Mouse (Mus musculus) intestine, postnatal 0 days (tissue): Measurements from ENCODE around the gene Fbl. TPM values are rescaled to one million over a fixed set of nuclear protein-coding genes. Genes with fewer than 3 reads are reported as not detected.

Experiments
- ATAC-seq: fragments of 200-750 bp; cut with Nextera tagmentation; 2 replicates; pipeline ENCODE4 v1.8.0; 2017; ENCODE audit warnings: mild to moderate bottlenecking, moderate TSS enrichment, moderate library complexity
- H3K27ac ChIP-seq: fragments of 300-500 bp; sonication (generic); 2 replicates; pipeline ENCODE4 v1.5.1; 2014; ENCODE audit warnings: mild to moderate bottlenecking, low read depth, low read length, moderate library complexity
- H3K27me3 ChIP-seq: fragments of 300-500 bp; sonication (generic); replicated peaks from 2 replicates; pipeline ENCODE4 v1.6.1; 2014; ENCODE audit warnings: low read length, mixed read lengths; ENCODE audit not compliant: control insufficient read depth, insufficient read depth
- H3K36me3 ChIP-seq: fragments of 300-500 bp; sonication (generic); 2 replicates; pipeline ENCODE4 v1.6.1; 2014; ENCODE audit warnings: mild to moderate bottlenecking, moderate library complexity; ENCODE audit not compliant: control insufficient read depth, insufficient read depth
- H3K4me1 ChIP-seq: fragments of 300-500 bp; sonication (generic); replicated peaks from 2 replicates; pipeline ENCODE4 v1.6.1; 2014; ENCODE audit warnings: antibody characterized with exemption, low read length, mixed read lengths; ENCODE audit not compliant: control insufficient read depth, insufficient read depth
- H3K4me2 ChIP-seq: fragments of 300-500 bp; sonication (generic); replicated peaks from 2 replicates; pipeline ENCODE4 v1.6.1; 2014; ENCODE audit warnings: low read depth, mild to moderate bottlenecking, moderate library complexity
- H3K4me3 ChIP-seq: fragments of 300-500 bp; sonication (generic); 2 replicates; pipeline ENCODE4 v1.5.1; 2014; ENCODE audit warnings: low read depth, low read length
- H3K9ac ChIP-seq: fragments of 300-500 bp; sonication (generic); 2 replicates; pipeline ENCODE4 v1.6.1; 2014; ENCODE audit warnings: mild to moderate bottlenecking, low read depth, low read length
- H3K9me3 ChIP-seq: fragments of 300-500 bp; sonication (generic); 2 replicates; pipeline ENCODE4 v1.6.1; 2016; ENCODE audit warnings: mixed run types; ENCODE audit not compliant: control insufficient read depth
- CTCF ChIP-seq: sonication (generic); IDR thresholded peaks from 2 replicates; pipeline ENCODE4 v1.5.1; 2016; ENCODE audit warnings: low read depth, mild to moderate bottlenecking, control low read depth, antibody characterized with exemption, moderate library complexity
- WGBS: fragments of 180-500 bp; shearing (Covaris S2); extraction: QIAGEN DNeasy Blood & Tissue Kit; methylation state at CpG from one replicate; pipeline ENCODE4 v1.1.7; 2014; 5-methylcytosine and 5-hydroxymethylcytosine counted together
- polyA plus RNA-seq: library from polyadenylated mRNA; unstranded; fragments of >200 nt; fragmentation: Nextera tagmentation; extraction: Ambion mirVana; gene quantifications from 2 replicates; pipeline ENCODE4 v1.2.1, GENCODE M21; 2015

Gene Fbl
- polyA plus RNA-seq, 1 experiment from 2014 or later, result 60.6 TPM

- no peak overlapping the region for H3K9ac ChIP-seq
- H3K4me1 ChIP-seq, result no peaks in the 10 kb centered on the region
- no peak overlapping the region for H3K4me3 ChIP-seq
- no peak for ATAC-seq
- 83% methylated on average over 4 of the region's 8 CpGs for whole genome bisulfite sequencing
- no peak for TF ChIP-seq CTCF
- no peaks in the 10 kb centered on the region for H3K27me3 ChIP-seq
- H3K36me3 ChIP-seq, result peaks cover 74% of the 10 kb centered on the region
- no peaks in the 10 kb centered on the region for H3K9me3 ChIP-seq
- H3K4me2 ChIP-seq, result no peak overlapping the region
- H3K27ac ChIP-seq, result no peak overlapping the region
Measured at GRCm38 (mm10) chr7:28186631-28187030, 17.1 kb downstream of the Fbl start.

GRCm38 (mm10) chr7:28191489-28191888, 22.0 kb downstream of the Fbl start:
- Histone ChIP-seq H3K4me2 (no peak overlapping the region), H3K9me3 (no peaks in the 10 kb centered on the region), H3K4me3 (no peak overlapping the region), H3K27ac (no peak overlapping the region), H3K27me3 (no peaks in the 10 kb centered on the region), H3K36me3 (peaks cover 36% of the 10 kb centered on the region), H3K4me1 (no peaks in the 10 kb centered on the region), H3K9ac (no peak overlapping the region)
- ATAC-seq, result no peak
- 94% methylated on average over 3 of the region's 3 CpGs for WGBS
- no peak for TF ChIP-seq CTCF

GRCm38 (mm10) chr7:28191903-28192302, 22.4 kb downstream of the Fbl start:
- Histone ChIP-seq H3K27me3 (no peaks in the 10 kb centered on the region), H3K4me2 (no peak overlapping the region), H3K9ac (no peak overlapping the region), H3K9me3 (no peaks in the 10 kb centered on the region), H3K4me3 (no peak overlapping the region), H3K4me1 (no peaks in the 10 kb centered on the region), H3K36me3 (peaks cover 32% of the 10 kb centered on the region), H3K27ac (no peak overlapping the region)
- 95% methylated on average over 1 of the region's 1 CpGs for WGBS
- no peak for ATAC-seq
- TF ChIP-seq CTCF, result no peak

GRCm38 (mm10) chr7:28195414-28196098, 26.0 kb downstream of the Fbl start:
- no peaks in the 10 kb centered on the region for H3K9me3 ChIP-seq
- H3K27ac ChIP-seq, result no peak overlapping the region
- no peak overlapping the region for H3K4me2 ChIP-seq
- TF ChIP-seq CTCF, result no peak
- no peaks in the 10 kb centered on the region for H3K27me3 ChIP-seq
- H3K4me3 ChIP-seq, result no peak overlapping the region
- peaks cover 12% of the 10 kb centered on the region; the same call in 1 of the 2 replicates for H3K36me3 ChIP-seq
- ATAC-seq, result no peak
- H3K9ac ChIP-seq, result no peak overlapping the region
- WGBS, result 75% methylated on average over 5 of the region's 5 CpGs
- H3K4me1 ChIP-seq, result no peaks in the 10 kb centered on the region

- 86% methylated on average over 14 of the region's 14 CpGs for WGBS
- no peaks in the 10 kb centered on the region for H3K4me1 ChIP-seq
- no peak for TF ChIP-seq CTCF
- H3K9me3 ChIP-seq, result no peaks in the 10 kb centered on the region
- no peaks in the 10 kb centered on the region for H3K27me3 ChIP-seq
- H3K27ac ChIP-seq, result no peak overlapping the region
- H3K4me3 ChIP-seq, result no peak overlapping the region
- no peak for ATAC-seq
- peaks cover 12% of the 10 kb centered on the region; the same call in 1 of the 2 replicates for H3K36me3 ChIP-seq
- H3K9ac ChIP-seq, result no peak overlapping the region
- H3K4me2 ChIP-seq, result no peak overlapping the region
Measured at GRCm38 (mm10) chr7:28196528-28196927, 27.0 kb downstream of the Fbl start.

GRCm38 (mm10) chr7:28199054-28199453, 29.5 kb downstream of the Fbl start:
- ATAC-seq, result no peak
- 76% methylated on average over 4 of the region's 4 CpGs for WGBS
- H3K36me3 ChIP-seq, result peaks cover 4% of the 10 kb centered on the region; the same call in 1 of the 2 replicates
- no peaks in the 10 kb centered on the region for H3K27me3 ChIP-seq
- H3K4me1 ChIP-seq, result no peaks in the 10 kb centered on the region
- H3K9me3 ChIP-seq, result no peaks in the 10 kb centered on the region
- no peak for TF ChIP-seq CTCF
- no peak overlapping the region for H3K4me3 ChIP-seq
- no peak overlapping the region for H3K9ac ChIP-seq
- H3K27ac ChIP-seq, result no peak overlapping the region
- H3K4me2 ChIP-seq, result no peak overlapping the region
